Mouse (Mus musculus): ENCODE measurements around the gene Phactr2. TPM values are rescaled to one million over a fixed set of nuclear protein-coding genes. Genes with fewer than 3 reads are reported as not detected.

Gene Phactr2
- polyA plus RNA-seq, 2 experiments: 1.5 to 3.5 TPM

DNA sequence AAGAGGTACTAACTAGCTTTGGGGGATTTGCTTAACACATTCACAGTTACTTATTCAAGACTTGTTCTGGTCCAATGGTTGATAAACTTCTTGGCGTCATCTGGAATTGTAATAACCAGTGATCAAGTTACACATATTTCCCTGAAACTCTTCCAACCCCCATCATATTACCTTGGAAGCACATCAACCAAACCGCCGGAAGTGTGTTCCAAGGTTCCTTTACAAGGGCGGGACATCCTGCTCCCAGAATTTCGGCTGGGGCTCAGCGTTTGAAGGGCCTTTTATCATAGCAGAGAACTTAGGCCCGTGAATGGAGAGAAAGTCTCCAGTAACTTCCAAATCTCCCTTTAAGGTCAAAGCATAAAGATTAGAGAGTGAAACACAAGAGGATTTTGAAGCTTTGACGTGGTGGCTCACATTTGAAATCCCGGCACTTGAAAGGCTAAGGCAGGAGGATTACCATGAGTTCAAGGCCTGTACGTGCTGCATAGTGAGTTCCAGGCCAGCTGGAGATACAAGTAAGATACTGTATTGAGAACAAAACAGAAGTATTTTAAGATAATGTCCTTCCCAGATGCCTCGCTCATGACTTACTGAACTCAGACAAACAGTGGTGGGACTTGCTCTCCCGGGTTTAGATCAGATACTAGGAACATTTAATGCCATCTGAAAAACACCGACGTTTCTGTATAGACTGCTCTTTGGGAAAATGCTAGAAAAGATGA, 147.9 kb downstream of the Phactr2 start:
- ATAC-seq (ENCODE audit: insufficient read depth) (no peak), DNase-seq (ENCODE audit: low read depth in 3 of 3, low spot score in 3 of 3) (no peak)
- Histone ChIP-seq H3K4me1 (replicated peaks; ENCODE audit: control insufficient read depth in 2 of 2, insufficient read depth in 2 of 2, low read length in 1 of 2) (peaks cover 0 to 3% of the 10 kb centered on the region in 2 experiments; a peak in 1 of 4 replicates), H3K27me3 (ENCODE audit: control insufficient read depth, insufficient read depth, low read length) (no peaks in the 10 kb centered on the region), H3K4me2 (ENCODE audit: low read depth) (no peak overlapping the region), H3K27ac (no peak overlapping the region), H3K4me3 (ENCODE audit: insufficient read depth in 1 of 2, low read depth in 2 of 2, low read length in 2 of 2) (no peak overlapping the region), H3K36me3 (replicated peaks; ENCODE audit: control insufficient read depth, insufficient read depth, low read depth) (no peaks in the 10 kb centered on the region), H3K9ac (replicated peaks) (no peak overlapping the region), H3K9me3 (ENCODE audit: control insufficient read depth, low read length) (no peaks in the 10 kb centered on the region)
- 61% methylated on average over 14 of the region's 14 CpGs for WGBS (ENCODE audit: insufficient replicate concordance)
- TF ChIP-seq EP300 (IDR thresholded peaks at IDR 0.05; ENCODE audit: low read depth) (no peak), CTCF (IDR thresholded peaks at IDR 0.05; ENCODE audit: low read depth) (no peak)

DNA sequence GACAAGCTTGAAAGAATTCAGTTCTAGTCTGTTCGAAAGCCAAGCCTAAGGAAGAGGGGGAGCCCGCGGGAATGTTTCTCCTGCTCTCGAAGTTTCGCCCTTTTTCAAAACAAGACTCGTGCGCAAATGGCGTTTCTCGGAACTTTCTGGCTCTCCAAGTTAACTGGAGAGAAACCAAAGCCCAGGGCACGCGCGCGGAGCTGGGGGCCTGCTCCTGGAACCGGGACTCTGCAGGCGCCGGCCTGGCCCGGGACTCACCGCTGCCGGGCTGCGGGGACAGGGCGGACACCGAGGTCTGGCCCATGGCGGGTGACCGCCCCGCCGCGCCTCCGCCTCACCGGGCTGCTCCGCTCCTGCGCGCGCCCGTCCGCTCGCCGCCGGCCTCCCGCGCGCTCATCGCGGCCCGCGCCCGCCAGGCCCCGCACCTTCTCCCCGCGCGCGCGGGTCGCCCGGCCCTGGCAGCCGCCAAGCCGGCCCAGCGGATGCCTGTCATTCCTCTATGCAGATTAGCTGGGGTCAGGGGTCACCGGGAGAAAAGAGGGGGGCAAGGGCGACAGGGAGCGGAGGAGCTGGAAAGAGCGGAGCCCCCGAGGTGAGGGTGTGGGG, 150.3 kb downstream of the Phactr2 start:
- Histone ChIP-seq H3K9me3 (ENCODE audit: control insufficient read depth, low read length) (no peaks in the 10 kb centered on the region), H3K4me3 (ENCODE audit: insufficient read depth in 1 of 2, low read depth in 2 of 2, low read length in 2 of 2) (peak overlapping the region; percentile 53 to 60), H3K4me1 (replicated peaks; ENCODE audit: control insufficient read depth in 2 of 2, insufficient read depth in 2 of 2, low read length in 1 of 2) (peaks cover 0 to 3% of the 10 kb centered on the region in 2 experiments; a peak in 1 of 4 replicates), H3K27me3 (ENCODE audit: control insufficient read depth, insufficient read depth, low read length) (no peaks in the 10 kb centered on the region), H3K4me2 (ENCODE audit: low read depth) (peak overlapping the region; percentile 49), H3K9ac (replicated peaks) (peak overlapping the region; percentile 20), H3K36me3 (replicated peaks; ENCODE audit: control insufficient read depth, insufficient read depth, low read depth) (no peaks in the 10 kb centered on the region), H3K27ac (no peak overlapping the region)
- peak; percentile 51; the same call in 1 of the 2 replicates for ATAC-seq (ENCODE audit: insufficient read depth)
- DNase-seq (ENCODE audit: low read depth in 3 of 3, low spot score in 3 of 3): peak in 1 of 3 experiments; percentile 24
- WGBS (ENCODE audit: insufficient replicate concordance): under 1% methylated on average over 61 of the region's 62 CpGs
- TF ChIP-seq EP300 (IDR thresholded peaks at IDR 0.05; ENCODE audit: low read depth) (no peak), CTCF (IDR thresholded peaks at IDR 0.05; ENCODE audit: low read depth) (no peak)

DNA sequence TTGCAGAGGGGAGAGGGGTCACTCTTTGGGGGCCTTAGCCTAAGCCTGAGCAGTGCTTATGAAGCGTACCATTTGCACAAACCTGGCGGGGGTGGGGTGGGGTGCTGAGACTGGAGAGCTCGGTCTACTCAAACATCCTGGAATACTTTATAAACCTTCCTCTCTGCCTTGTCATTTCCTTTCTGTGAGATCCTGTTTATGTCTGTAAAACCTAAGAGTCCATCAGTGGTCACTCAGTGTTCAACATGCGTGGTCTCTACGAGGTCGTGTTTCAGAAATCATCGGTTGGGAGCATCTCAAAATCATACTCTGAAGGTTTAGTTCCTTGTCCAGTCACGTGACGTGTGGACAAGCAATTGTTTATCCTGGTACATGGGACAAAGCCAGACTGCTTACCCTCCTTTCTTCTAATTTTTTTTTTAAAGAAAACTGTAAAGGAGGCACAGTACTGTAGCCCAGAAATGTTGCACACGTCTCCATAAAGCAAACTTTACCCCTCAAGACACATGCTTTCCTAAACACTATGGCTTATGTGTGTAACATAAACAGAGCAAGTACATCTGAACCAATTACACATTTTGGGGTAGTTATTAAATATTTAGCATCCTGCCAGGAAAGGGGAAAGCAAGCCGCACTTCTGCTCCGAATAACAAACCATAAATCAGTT, 150.9 kb downstream of the Phactr2 start:
- Histone ChIP-seq H3K9ac (replicated peaks) (peak overlapping the region; percentile 20; the same call in 1 of the 2 replicates), H3K27ac (no peak overlapping the region), H3K9me3 (ENCODE audit: control insufficient read depth, low read length) (no peaks in the 10 kb centered on the region), H3K4me1 (replicated peaks; ENCODE audit: control insufficient read depth in 2 of 2, insufficient read depth in 2 of 2, low read length in 1 of 2) (peaks cover 0 to 3% of the 10 kb centered on the region in 2 experiments; a peak in 1 of 4 replicates), H3K36me3 (replicated peaks; ENCODE audit: control insufficient read depth, insufficient read depth, low read depth) (no peaks in the 10 kb centered on the region), H3K4me2 (ENCODE audit: low read depth) (peak overlapping the region; percentile 49), H3K4me3 (ENCODE audit: insufficient read depth in 1 of 2, low read depth in 2 of 2, low read length in 2 of 2) (peak overlapping the region; percentile 53 to 60), H3K27me3 (ENCODE audit: control insufficient read depth, insufficient read depth, low read length) (no peaks in the 10 kb centered on the region)
- TF ChIP-seq CTCF (IDR thresholded peaks at IDR 0.05; ENCODE audit: low read depth) (no peak), EP300 (IDR thresholded peaks at IDR 0.05; ENCODE audit: low read depth) (no peak)
- ATAC-seq (ENCODE audit: insufficient read depth): no peak
- DNase-seq (ENCODE audit: low read depth in 3 of 3, low spot score in 3 of 3): no peak
- WGBS (ENCODE audit: insufficient replicate concordance): 6% methylated on average over 12 of the region's 12 CpGs

DNA sequence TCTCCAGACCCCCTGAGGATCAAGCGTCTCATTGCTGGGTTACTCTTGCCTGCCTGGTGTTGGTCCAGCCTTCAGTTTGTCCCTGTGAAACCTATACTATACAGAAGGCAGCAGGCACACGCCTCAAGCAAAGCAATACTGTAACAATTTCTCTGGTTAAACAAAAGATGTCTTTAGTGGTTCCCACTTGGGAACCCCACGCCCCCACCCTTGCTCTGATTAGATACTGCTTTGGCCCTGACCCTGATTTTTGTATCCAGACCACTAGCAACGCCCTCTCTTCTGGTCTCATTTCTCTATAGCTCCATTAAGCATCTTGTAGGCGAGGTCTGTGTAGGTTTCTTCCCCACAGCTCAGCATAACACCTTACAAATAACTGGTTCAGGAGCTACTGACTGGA, 159.2 kb downstream of the Phactr2 start:
- TF ChIP-seq CTCF (IDR thresholded peaks at IDR 0.05; ENCODE audit: low read depth): no peak
- TF ChIP-seq EP300 (IDR thresholded peaks at IDR 0.05; ENCODE audit: low read depth): no peak
- ATAC-seq (ENCODE audit: insufficient read depth) (no peak), DNase-seq (ENCODE audit: low read depth in 3 of 3, low spot score in 3 of 3) (no peak)
- H3K27ac ChIP-seq: no peak overlapping the region
- H3K4me2 ChIP-seq (ENCODE audit: low read depth): no peak overlapping the region
- H3K4me1 ChIP-seq (replicated peaks; ENCODE audit: control insufficient read depth in 2 of 2, insufficient read depth in 2 of 2, low read length in 1 of 2): peaks cover 0 to 4% of the 10 kb centered on the region in 2 experiments; a peak in 1 of 4 replicates
- H3K27me3 ChIP-seq (ENCODE audit: control insufficient read depth, insufficient read depth, low read length): no peaks in the 10 kb centered on the region
- 51% methylated on average over 5 of the region's 5 CpGs for WGBS (ENCODE audit: insufficient replicate concordance)
- H3K36me3 ChIP-seq (replicated peaks; ENCODE audit: control insufficient read depth, insufficient read depth, low read depth): no peaks in the 10 kb centered on the region
- H3K9ac ChIP-seq (replicated peaks): no peak overlapping the region
- H3K4me3 ChIP-seq (ENCODE audit: insufficient read depth in 1 of 2, low read depth in 2 of 2, low read length in 2 of 2): no peak overlapping the region
- no peaks in the 10 kb centered on the region for H3K9me3 ChIP-seq (ENCODE audit: control insufficient read depth, low read length)

DNA sequence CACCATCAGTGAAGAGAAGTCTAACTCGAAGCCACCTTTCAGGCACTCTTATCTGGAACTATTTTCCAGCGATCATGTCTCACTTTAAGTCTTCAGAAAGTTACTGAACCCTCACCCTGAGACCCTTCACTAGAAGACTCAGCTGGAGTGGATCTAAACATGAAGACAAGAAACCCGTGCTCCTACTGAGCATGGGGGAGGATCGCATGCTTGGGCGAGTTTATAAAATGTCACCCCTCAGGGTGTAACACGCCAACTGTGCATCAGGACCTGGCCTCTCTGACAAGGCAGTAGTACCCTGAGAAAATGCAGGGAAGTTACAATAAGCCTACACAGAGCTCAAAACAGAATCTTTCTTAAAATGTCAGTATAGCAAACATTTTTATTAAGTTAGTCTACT, 161.6 kb downstream of the Phactr2 start:
- Histone ChIP-seq H3K4me3 (ENCODE audit: insufficient read depth in 1 of 2, low read depth in 2 of 2, low read length in 2 of 2) (no peak overlapping the region), H3K27ac (no peak overlapping the region), H3K9me3 (ENCODE audit: control insufficient read depth, low read length) (no peaks in the 10 kb centered on the region), H3K4me2 (ENCODE audit: low read depth) (no peak overlapping the region), H3K27me3 (ENCODE audit: control insufficient read depth, insufficient read depth, low read length) (no peaks in the 10 kb centered on the region), H3K4me1 (replicated peaks; ENCODE audit: control insufficient read depth in 2 of 2, insufficient read depth in 2 of 2, low read length in 1 of 2) (peaks cover 0 to 4% of the 10 kb centered on the region in 2 experiments; a peak in 1 of 4 replicates), H3K9ac (replicated peaks) (no peak overlapping the region), H3K36me3 (replicated peaks; ENCODE audit: control insufficient read depth, insufficient read depth, low read depth) (no peaks in the 10 kb centered on the region)
- ATAC-seq (ENCODE audit: insufficient read depth) (no peak), DNase-seq (ENCODE audit: low read depth in 3 of 3, low spot score in 3 of 3) (no peak)
- TF ChIP-seq EP300 (IDR thresholded peaks at IDR 0.05; ENCODE audit: low read depth) (no peak), CTCF (IDR thresholded peaks at IDR 0.05; ENCODE audit: low read depth) (no peak)
- WGBS (ENCODE audit: insufficient replicate concordance): 58% methylated on average over 6 of the region's 6 CpGs

Data from liver, embryonic 14.5 days (tissue).